Mouse (Mus musculus) adrenal gland, adult 10 weeks (tissue): ENCODE measurements around the gene 4930486L24Rik. TPM values are rescaled to one million over a fixed set of nuclear protein-coding genes. Genes with fewer than 3 reads are reported as not detected.

Experiments
- polyA plus RNA-seq: library from polyadenylated mRNA; stranded (reverse); fragments of 350-450 nt; fragmentation: Illumina TruSeq; extraction: RNeasy Lipid Tissue Mini Kit (QIAGEN cat#74804); gene quantifications from one replicate; pipeline ENCODE4 v1.2.3, GENCODE M21; 2014; ENCODE audit warnings: low read depth, low replicate concordance

The 4930486L24Rik gene
- 64.6 TPM for polyA plus RNA-seq

GRCm38 (mm10) chr13:60864281-60864680 lies at the start of gene 4930486L24Rik:
Gene 4930486L24Rik (minus strand): TSS chr13:60864475.

GRCm38 (mm10) chr13:60904780-60905179 lies 40.5 kb upstream of the 4930486L24Rik start, which contains the start of gene Tpbpb:
Gene Tpbpb (minus strand): TSS chr13:60904880.

GRCm38 (mm10) chr13:60897328-60897727 lies 33.1 kb upstream of the 4930486L24Rik start, which contains the start of gene Ctla2b:
Gene Ctla2b (minus strand): TSS chr13:60897447.

GRCm38 (mm10) chr13:60896794-60897193 lies 32.5 kb upstream of the 4930486L24Rik start, which contains the start of gene Gm49392:
Gene Gm49392 (minus strand): TSS chr13:60896894.

GRCm38 (mm10) chr13:60802749-60803148 lies 61.5 kb downstream of the 4930486L24Rik start, which contains the start of gene Ctsll3:
Gene Ctsll3 (minus strand): TSS chr13:60802849.

Other genes with a start within 250 kb of the 4930486L24Rik start
- gene BC051665, start 78.1 kb downstream of the 4930486L24Rik start, polyA plus RNA-seq: not detected
- not detected for gene Ctsll3, start 61.6 kb downstream of the 4930486L24Rik start, polyA plus RNA-seq
- 0.99 TPM for gene Gm49392, start 32.4 kb upstream of the 4930486L24Rik start, polyA plus RNA-seq
- 6.6 TPM for gene Ctla2b, start 33.0 kb upstream of the 4930486L24Rik start, polyA plus RNA-seq
- not detected for gene Tpbpb, start 40.4 kb upstream of the 4930486L24Rik start, polyA plus RNA-seq
- gene Gm49393, start 71.1 kb upstream of the 4930486L24Rik start, polyA plus RNA-seq: 295 TPM
- gene Gm49391, start 72.1 kb upstream of the 4930486L24Rik start, polyA plus RNA-seq: 13.1 TPM
- gene Ctla2a, start 72.2 kb upstream of the 4930486L24Rik start, polyA plus RNA-seq: 52.9 TPM
- not detected for gene Tpbpa, start 77.5 kb upstream of the 4930486L24Rik start, polyA plus RNA-seq
- gene Ctsj, start 141.5 kb upstream of the 4930486L24Rik start, polyA plus RNA-seq: not detected
- gene Ctsq, start 176.2 kb upstream of the 4930486L24Rik start, polyA plus RNA-seq: not detected